Mouse (Mus musculus) lung, embryonic 14.5 days (tissue): Measurements from ENCODE around the gene Flywch2. TPM values are rescaled to one million over a fixed set of nuclear protein-coding genes. Genes with fewer than 3 reads are reported as not detected.

Source experiments
- ATAC-seq: fragments of 200-750 bp; cut with Nextera tagmentation; 2 replicates; pipeline ENCODE4 v1.8.0; 2017; ENCODE audit warnings: mild to moderate bottlenecking, moderate TSS enrichment, moderate library complexity; ENCODE audit not compliant: insufficient read depth
- DNase-seq: peaks from one replicate; pipeline ENCODE4 v3.0.0-alpha.2; 2015
- H3K27ac ChIP-seq: fragments of 300-500 bp; sonication (generic); 2 replicates; pipeline ENCODE4 v1.5.1; 2014; ENCODE audit warnings: low read depth, mild to moderate bottlenecking, moderate library complexity
- H3K27me3 ChIP-seq: fragments of 300-500 bp; sonication (generic); 2 replicates; pipeline ENCODE4 v1.6.1; 2014; ENCODE audit warnings: low read length, control low read depth; ENCODE audit not compliant: insufficient read depth
- H3K36me3 ChIP-seq: fragments of 300-500 bp; sonication (generic); 2 replicates; pipeline ENCODE4 v1.6.1; 2014; ENCODE audit warnings: control low read depth; ENCODE audit not compliant: insufficient read depth
- H3K4me1 ChIP-seq: fragments of 300-500 bp; sonication (generic); 2 replicates; pipeline ENCODE4 v1.6.1; 2014; ENCODE audit warnings: antibody characterized with exemption, control low read depth; ENCODE audit not compliant: insufficient read depth
- H3K4me2 ChIP-seq: fragments of 300-500 bp; sonication (generic); 2 replicates; pipeline ENCODE4 v1.6.1; 2014; ENCODE audit warnings: mild to moderate bottlenecking
- H3K4me3 ChIP-seq: fragments of 300-500 bp; sonication (generic); 2 replicates; pipeline ENCODE4 v1.5.1; 2014; ENCODE audit warnings: low read depth, low read length
- H3K9ac ChIP-seq: fragments of 300-500 bp; sonication (generic); 2 replicates; pipeline ENCODE4 v1.6.1; 2014
- H3K9me3 ChIP-seq: fragments of 300-500 bp; sonication (generic); 2 replicates; pipeline ENCODE4 v1.6.1; 2016; ENCODE audit warnings: low read depth, low read length, control low read depth
- CTCF ChIP-seq: IDR thresholded peaks from 2 replicates; pipeline ENCODE4 v1.5.1; 2016; ENCODE audit warnings: antibody characterized with exemption, low read depth
- WGBS: fragments of 180-500 bp; shearing (Covaris S2); extraction: QIAGEN DNeasy Blood & Tissue Kit; methylation state at CpG from one replicate; pipeline ENCODE4 v1.1.7; 2014; 5-methylcytosine and 5-hydroxymethylcytosine counted together
- polyA plus RNA-seq: library from polyadenylated mRNA; unstranded; fragments of >200 nt; fragmentation: Nextera tagmentation; extraction: Ambion mirVana; gene quantifications from 2 replicates; pipeline ENCODE4 v1.2.1, GENCODE M21; 2014

Flywch2 gene
- polyA plus RNA-seq, 1 experiment from 2014 or later: 28.4 TPM

GRCm38 (mm10) chr17:23740598-23741021, 45.3 kb downstream of the Flywch2 start, which contains the start of gene Paqr4:
Gene Paqr4, minus strand, starts transcription at chr17:23740867.
- H3K9ac ChIP-seq: peak within 1 kb of the TSS; percentile 70
- no peaks in the 10 kb centered on the region for H3K9me3 ChIP-seq
- peaks cover 21% of the 10 kb centered on the region for H3K36me3 ChIP-seq
- ATAC-seq: peak; percentile 9
- H3K4me3 ChIP-seq: peak within 1 kb of the TSS; percentile 72
- TF ChIP-seq CTCF: no peak
- H3K4me2 ChIP-seq: peak within 1 kb of the TSS; percentile 99
- peaks cover 51% of the 10 kb centered on the region for H3K27me3 ChIP-seq
- peaks cover 8% of the 10 kb centered on the region for H3K4me1 ChIP-seq
- WGBS: 6% methylated on average over 13 of the region's 13 CpGs
- peak within 1 kb of the TSS; percentile 61 for H3K27ac ChIP-seq
- DNase-seq: no peak

- TF ChIP-seq CTCF: no peak
- Histone ChIP-seq H3K4me1 (peaks cover 7% of the 10 kb centered on the region), H3K27me3 (peaks cover 46% of the 10 kb centered on the region), H3K27ac (peak overlapping the region; percentile 61), H3K4me2 (peak overlapping the region; percentile 99), H3K9me3 (no peaks in the 10 kb centered on the region), H3K36me3 (peaks cover 25% of the 10 kb centered on the region), H3K9ac (peak overlapping the region; percentile 70), H3K4me3 (peak overlapping the region; percentile 72)
- DNase-seq: peak; percentile 93
- under 1% methylated on average over 46 of the region's 46 CpGs for WGBS
- ATAC-seq: peak; percentile 83
Observed at GRCm38 (mm10) chr17:23740136-23740584, 45.7 kb downstream of the Flywch2 start.

GRCm38 (mm10) chr17:23739202-23740135, 46.4 kb downstream of the Flywch2 start:
- TF ChIP-seq CTCF: no peak
- ATAC-seq: peak; percentile 51
- Histone ChIP-seq H3K27ac (peak overlapping the region; percentile 61), H3K4me3 (peak overlapping the region; percentile 72), H3K9ac (peak overlapping the region; percentile 70), H3K27me3 (peaks cover 39% of the 10 kb centered on the region), H3K4me2 (peak overlapping the region; percentile 99), H3K36me3 (peaks cover 30% of the 10 kb centered on the region), H3K4me1 (peaks cover 7% of the 10 kb centered on the region), H3K9me3 (no peaks in the 10 kb centered on the region)
- under 1% methylated on average over 48 of the region's 48 CpGs for WGBS
- peak; percentile 79 for DNase-seq

GRCm38 (mm10) chr17:23738836-23739201, 47.1 kb downstream of the Flywch2 start:
- WGBS: 32% methylated on average over 2 of the region's 2 CpGs

GRCm38 (mm10) chr17:23737493-23738445, 48.1 kb downstream of the Flywch2 start:
- no peak for DNase-seq
- Histone ChIP-seq H3K4me1 (peaks cover 7% of the 10 kb centered on the region), H3K4me2 (peak overlapping the region; percentile 99), H3K9me3 (no peaks in the 10 kb centered on the region), H3K27ac (no peak overlapping the region), H3K27me3 (peaks cover 22% of the 10 kb centered on the region), H3K4me3 (no peak overlapping the region), H3K36me3 (peaks cover 33% of the 10 kb centered on the region), H3K9ac (peak overlapping the region; percentile 7; the same call in 1 of the 2 replicates)
- peak; percentile 36; the same call in 1 of the 2 replicates for TF ChIP-seq CTCF
- 65% methylated on average over 15 of the region's 15 CpGs for WGBS
- no peak for ATAC-seq

More at GRCm38 (mm10) chr17:23738836-23739201, 47.1 kb downstream of the Flywch2 start:
- Histone ChIP-seq H3K9me3 (no peaks in the 10 kb centered on the region), H3K27ac (peak overlapping the region; percentile 61), H3K9ac (peak overlapping the region; percentile 70), H3K4me2 (peak overlapping the region; percentile 99), H3K36me3 (peaks cover 30% of the 10 kb centered on the region), H3K4me3 (peak overlapping the region; percentile 72), H3K4me1 (peaks cover 7% of the 10 kb centered on the region), H3K27me3 (peaks cover 33% of the 10 kb centered on the region)
- TF ChIP-seq CTCF: no peak
- no peak for ATAC-seq
- DNase-seq: no peak

- DNase-seq (peak; percentile 81), ATAC-seq (peak; percentile 39; the same call in 1 of the 2 replicates)
- no peak overlapping the region for H3K4me2 ChIP-seq
- WGBS: 41% methylated on average over 1 of the region's 1 CpGs
- H3K4me3 ChIP-seq: no peak overlapping the region
- no peaks in the 10 kb centered on the region for H3K27me3 ChIP-seq
- H3K9me3 ChIP-seq: no peaks in the 10 kb centered on the region
- H3K36me3 ChIP-seq: peaks cover 34% of the 10 kb centered on the region
- no peak overlapping the region for H3K9ac ChIP-seq
- TF ChIP-seq CTCF: no peak
- H3K4me1 ChIP-seq: peaks cover 4% of the 10 kb centered on the region; the same call in 1 of the 2 replicates
- no peak overlapping the region for H3K27ac ChIP-seq
Observed at GRCm38 (mm10) chr17:23734341-23734740, 51.5 kb downstream of the Flywch2 start.
